Mouse (Mus musculus) embryo, embryonic 10 days (tissue): ENCODE data around the gene Rpsa.
"Not testable (repeated sequence)": the region's sequence is repeated elsewhere in the genome, so short reads cannot be mapped to it uniquely, and the experiment has no call there.

Experiments used
- DNase-seq: peaks from one replicate; pipeline ENCODE4 v3.0.0-alpha.2; 2015; ENCODE audit warnings: low spot score

The Rpsa gene

GRCm38 (mm10) chr9:120127538-120128251 lies at the start of gene Rpsa:
TSS of gene Rpsa (plus strand) at chr9:120127689.
- peak; percentile 98 for DNase-seq

GRCm38 (mm10) chr9:120078241-120078640 lies 49.2 kb upstream of the Rpsa start:
- no peak for DNase-seq

GRCm38 (mm10) chr9:120079901-120080300 lies 47.6 kb upstream of the Rpsa start:
- no peak for DNase-seq

GRCm38 (mm10) chr9:120080546-120081108 lies 46.9 kb upstream of the Rpsa start:
- no peak for DNase-seq

- peak; percentile 24 for DNase-seq
These were observed 46.2 kb upstream of the Rpsa start for GRCm38 (mm10) chr9:120081247-120081646.

- DNase-seq = no peak
These were observed 45.5 kb upstream of the Rpsa start for GRCm38 (mm10) chr9:120081967-120082366.

GRCm38 (mm10) chr9:120082691-120083090 lies 44.8 kb upstream of the Rpsa start:
- no peak for DNase-seq

GRCm38 (mm10) chr9:120083158-120083894 lies 44.2 kb upstream of the Rpsa start:
- no peak for DNase-seq

- DNase-seq = no peak
These were observed 43.1 kb upstream of the Rpsa start for GRCm38 (mm10) chr9:120084406-120084805.

- no peak for DNase-seq
These were observed 38.4 kb upstream of the Rpsa start for GRCm38 (mm10) chr9:120089125-120089524.

GRCm38 (mm10) chr9:120091086-120091485 lies 36.4 kb upstream of the Rpsa start:
- no peak for DNase-seq

- no peak for DNase-seq
These were observed 35.7 kb upstream of the Rpsa start, which contains the start of gene Ccr8 for GRCm38 (mm10) chr9:120091696-120092238. TSS of gene Ccr8 (plus strand) at chr9:120092114.

- DNase-seq = no peak
These were observed 33.8 kb upstream of the Rpsa start for GRCm38 (mm10) chr9:120093701-120094100.

GRCm38 (mm10) chr9:120095886-120096285 lies 31.6 kb upstream of the Rpsa start:
- no peak for DNase-seq

GRCm38 (mm10) chr9:120098682-120099081 lies 28.8 kb upstream of the Rpsa start:
- DNase-seq = peak; percentile 88

- DNase-seq = no peak
These were observed 28.2 kb upstream of the Rpsa start for GRCm38 (mm10) chr9:120099304-120099703.

GRCm38 (mm10) chr9:120101165-120101564 lies 26.3 kb upstream of the Rpsa start:
- DNase-seq = no peak

- not testable (repeated sequence) for DNase-seq
These were observed 18.5 kb upstream of the Rpsa start for GRCm38 (mm10) chr9:120108953-120109352.

- DNase-seq = peak; percentile 96
These were observed 17.1 kb upstream of the Rpsa start, which contains the start of gene Slc25a38 for GRCm38 (mm10) chr9:120110211-120111018. TSS of gene Slc25a38 (plus strand) at chr9:120110374.

GRCm38 (mm10) chr9:120111156-120111945 lies 16.1 kb upstream of the Rpsa start:
- no peak for DNase-seq

- no peak for DNase-seq
These were observed 15.0 kb upstream of the Rpsa start for GRCm38 (mm10) chr9:120112472-120112871.
